Mouse (Mus musculus): ENCODE measurements around the gene Minpp1.
"Not testable (repeated sequence)": the region's sequence is repeated elsewhere in the genome, so short reads cannot be mapped to it uniquely, and the experiment has no call there.

Minpp1 gene

DNA sequence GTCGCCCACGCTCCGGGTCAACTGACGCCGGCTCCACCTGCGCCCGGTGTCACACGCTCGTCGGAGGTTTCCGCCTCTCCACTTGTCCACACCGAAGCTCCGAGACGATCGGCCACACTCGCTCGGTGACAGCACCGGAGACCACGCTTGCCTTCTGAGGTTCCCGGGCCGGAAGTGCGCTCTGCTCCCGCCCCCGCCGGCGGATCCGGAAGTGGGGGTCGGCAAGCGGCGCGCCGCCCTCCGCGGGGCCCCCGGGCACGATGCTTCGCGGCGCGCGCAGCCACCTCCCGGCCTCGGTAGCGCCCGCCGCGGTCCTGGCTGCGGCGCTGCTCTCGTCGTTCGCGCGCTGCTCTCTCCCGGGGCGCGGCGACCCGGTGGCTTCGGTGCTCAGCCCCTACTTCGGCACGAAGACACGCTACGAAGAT, at the start of gene Minpp1:
Gene Minpp1 (plus strand): TSS at position 89 of the 425 bp plus-strand sequence.
- peak; percentile 88 to 94 for DNase-seq (ENCODE audit: inconsistent age in 2 of 2, low spot score in 1 of 2)

DNA sequence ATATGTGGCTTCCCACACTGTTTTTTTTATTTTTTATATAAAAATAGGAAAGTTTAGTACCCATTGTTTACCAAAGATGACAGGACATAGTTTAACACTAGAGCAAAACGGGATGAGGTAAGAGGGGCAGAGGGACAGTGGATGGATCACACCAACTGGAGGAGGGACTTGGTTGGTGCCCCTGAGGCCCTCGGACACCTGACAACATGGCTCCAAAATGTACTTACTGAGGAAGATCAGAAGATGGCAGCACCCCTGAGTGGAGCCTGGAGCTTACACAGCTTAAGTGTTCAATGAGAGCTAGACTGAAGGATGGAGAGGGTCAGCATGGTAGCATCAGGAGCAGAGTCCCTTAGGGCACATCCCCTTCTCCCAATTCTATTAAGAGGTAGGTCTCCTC, 46.2 kb upstream of the Minpp1 start:
- no peak for DNase-seq (ENCODE audit: inconsistent age in 2 of 2, low spot score in 1 of 2)

DNA sequence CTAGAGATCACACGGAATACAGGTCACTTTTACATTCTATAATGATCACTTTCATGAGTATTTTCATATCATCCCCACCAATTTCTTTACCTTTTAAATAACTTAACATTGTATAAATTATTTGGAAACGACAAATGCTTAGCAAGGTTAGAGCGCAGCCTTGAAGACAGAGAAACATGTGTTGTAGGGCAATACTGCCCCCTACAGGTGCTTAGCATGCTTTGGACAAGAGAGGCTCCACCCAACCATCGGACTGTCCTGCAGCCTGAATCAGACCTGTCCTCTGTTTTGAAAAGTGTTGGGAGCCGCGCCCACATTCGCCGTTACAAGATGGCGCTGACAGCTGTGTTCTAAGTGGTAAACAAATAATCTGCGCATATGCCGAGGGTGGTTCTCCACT, 44.0 kb upstream of the Minpp1 start:
- peak; percentile 59 to 85 for DNase-seq (ENCODE audit: inconsistent age in 2 of 2, low spot score in 1 of 2)

DNA sequence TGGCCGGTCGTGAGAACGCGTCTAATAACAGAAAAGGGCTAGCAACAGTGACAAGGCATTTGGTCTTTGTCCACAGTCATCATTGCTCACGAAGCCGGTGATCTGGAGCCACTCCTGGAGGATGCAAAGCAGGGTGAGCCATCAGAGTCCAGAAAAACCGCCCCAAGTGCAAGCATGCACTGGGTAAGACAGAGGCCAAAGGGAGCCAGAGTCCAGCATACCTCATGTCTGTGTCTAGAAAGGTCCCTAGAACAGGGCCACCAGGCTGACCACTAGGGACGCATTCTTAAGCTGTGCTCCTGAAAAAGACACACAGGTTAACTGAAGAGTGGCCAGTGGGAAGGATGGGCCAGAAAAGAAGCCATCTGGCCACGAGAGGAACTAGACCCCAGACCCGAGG, 36.6 kb upstream of the Minpp1 start:
- DNase-seq (ENCODE audit: inconsistent age in 2 of 2, low spot score in 1 of 2): peak in 1 of 2 experiments; percentile 27

DNA sequence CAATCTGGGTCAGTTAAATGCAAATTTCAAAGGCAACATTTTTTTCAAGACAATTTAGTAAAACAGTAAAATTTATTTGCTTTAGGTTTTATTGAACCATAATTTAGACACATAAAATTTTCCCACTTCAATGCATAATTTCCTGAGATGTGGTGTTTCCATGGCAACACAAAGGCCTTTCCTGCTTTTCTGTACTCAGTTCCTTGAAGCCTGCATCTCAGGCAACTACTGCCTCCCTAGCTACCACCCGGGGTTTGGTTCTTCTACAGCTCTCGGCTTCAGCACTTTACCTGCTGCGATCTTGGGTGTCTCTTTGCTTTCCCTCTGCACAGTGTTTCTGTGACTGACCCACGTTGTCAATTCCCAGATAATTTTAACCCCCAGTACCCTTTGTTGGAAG, 33.3 kb upstream of the Minpp1 start:
- DNase-seq (ENCODE audit: inconsistent age in 2 of 2, low spot score in 1 of 2): no peak

DNA sequence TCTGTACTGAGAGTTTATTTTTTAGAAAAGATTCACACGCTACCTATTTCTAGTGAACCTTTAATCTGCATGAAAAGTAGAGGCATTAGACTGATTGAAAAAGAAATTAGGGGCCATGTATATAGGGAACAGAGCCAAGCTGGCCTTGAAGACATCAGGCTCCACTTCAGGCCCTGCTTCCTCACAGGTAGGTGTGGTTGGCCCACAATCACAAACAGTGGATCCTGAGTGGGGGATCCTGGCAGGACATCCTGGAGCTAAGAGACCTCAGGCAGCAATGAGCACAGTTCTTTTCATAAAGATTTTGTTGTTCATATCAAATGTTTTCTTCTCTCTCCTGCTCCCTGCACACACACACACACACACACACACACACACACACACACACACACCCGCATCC, 28.8 kb upstream of the Minpp1 start:
- no peak for DNase-seq (ENCODE audit: inconsistent age in 2 of 2, low spot score in 1 of 2)

DNA sequence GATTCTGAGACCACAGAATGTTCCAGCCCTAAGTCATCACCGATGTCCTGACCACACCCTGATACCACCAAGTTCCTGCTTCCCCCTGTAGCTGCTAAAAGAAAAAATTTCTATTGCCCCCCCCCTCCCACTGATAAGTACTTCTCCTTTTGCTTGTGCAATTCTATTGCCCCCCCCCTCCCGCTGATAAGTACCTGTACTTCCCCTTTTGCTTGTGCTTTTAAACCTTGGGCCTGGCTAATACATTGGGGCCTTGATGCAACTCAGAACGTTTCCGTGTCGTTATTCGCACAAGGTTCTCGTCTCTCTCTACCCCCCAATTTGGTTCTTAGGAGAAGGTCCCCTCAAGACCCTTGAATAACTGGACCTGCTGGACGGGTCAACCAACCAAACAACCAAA, 27.9 kb upstream of the Minpp1 start:
- DNase-seq (ENCODE audit: inconsistent age in 2 of 2, low spot score in 1 of 2): not testable (repeated sequence)

DNA sequence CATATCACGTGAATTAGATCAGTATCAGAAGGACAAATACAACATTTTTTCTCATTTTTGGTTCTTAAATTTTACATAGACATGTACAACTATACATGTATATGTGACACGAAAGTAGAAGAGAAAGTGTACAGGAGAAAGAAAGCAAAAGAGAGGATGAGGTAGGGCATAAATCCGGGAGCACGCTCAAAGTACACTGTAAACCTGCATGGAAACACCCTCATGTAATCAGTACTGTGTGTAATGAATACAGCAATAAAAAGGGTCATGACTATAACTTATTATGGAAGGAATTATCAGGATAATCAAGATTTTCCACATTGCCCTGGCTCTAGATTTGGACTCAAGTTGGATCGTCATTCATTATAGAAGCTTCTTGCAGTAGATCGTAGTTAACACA, 22.5 kb upstream of the Minpp1 start:
- no peak for DNase-seq (ENCODE audit: inconsistent age in 2 of 2, low spot score in 1 of 2)

DNA sequence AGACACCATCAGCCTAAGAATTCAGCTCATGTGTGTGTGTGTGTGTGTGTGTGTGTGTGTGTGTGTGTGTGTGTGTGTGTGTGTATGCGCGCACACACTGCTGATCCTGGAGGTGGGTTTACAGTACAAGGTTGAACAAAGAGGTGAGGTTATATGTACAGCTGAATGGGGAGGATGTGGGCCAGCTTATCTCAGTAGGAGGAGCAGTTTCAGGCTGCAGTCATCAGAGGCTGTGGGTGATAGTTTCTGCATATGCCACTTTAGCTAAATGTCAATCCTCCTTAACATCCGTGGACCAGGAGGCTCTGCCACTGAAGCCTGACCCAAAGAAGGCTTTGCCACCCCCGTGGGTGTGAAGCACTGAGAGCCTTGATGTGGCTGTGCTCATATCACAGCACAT, 20.3 kb upstream of the Minpp1 start:
- DNase-seq (ENCODE audit: inconsistent age in 2 of 2, low spot score in 1 of 2): no peak

DNA sequence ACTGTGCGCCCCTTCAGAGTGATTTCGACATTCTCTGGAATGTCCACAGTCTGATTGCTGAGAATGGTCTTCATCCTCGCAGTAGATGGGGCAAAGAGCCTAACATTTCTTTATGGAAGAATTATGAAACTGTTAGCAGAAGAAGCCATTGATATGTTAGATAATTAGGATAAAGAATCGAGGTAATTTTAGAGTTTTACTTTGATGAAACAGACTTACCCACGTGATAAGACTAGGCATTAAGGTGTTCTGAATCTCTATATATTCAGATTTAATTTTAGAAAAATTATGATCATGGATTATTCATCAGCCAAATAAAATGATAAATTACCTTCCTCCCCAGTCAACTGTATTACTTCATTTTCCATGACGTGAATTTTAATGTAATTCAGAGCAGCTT, 19.1 kb upstream of the Minpp1 start, which contains the start of gene Rpl9-ps6:
Gene Rpl9-ps6 (minus strand): TSS at position 101 of the 400 bp plus-strand sequence.
- no peak for DNase-seq (ENCODE audit: inconsistent age in 2 of 2, low spot score in 1 of 2)

DNA sequence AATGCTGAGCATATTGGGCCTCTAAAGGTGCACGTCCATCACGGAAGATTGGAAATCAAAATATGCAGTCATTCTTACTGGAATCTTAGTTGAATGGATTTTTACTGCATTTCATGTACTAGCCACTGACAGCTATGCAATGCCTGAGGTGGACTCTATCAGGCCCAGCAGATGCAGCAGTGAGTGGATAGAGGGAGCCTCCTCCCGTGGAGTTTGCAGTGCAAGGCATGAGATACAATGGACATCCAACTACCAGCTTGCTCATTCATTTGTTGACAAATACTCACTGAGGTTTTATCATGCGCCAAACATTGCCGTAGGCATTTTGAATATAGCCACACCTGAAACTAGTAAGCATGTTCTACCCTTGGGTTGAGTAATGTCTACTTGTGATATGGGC, 18.2 kb upstream of the Minpp1 start:
- DNase-seq (ENCODE audit: inconsistent age in 2 of 2, low spot score in 1 of 2): no peak

DNA sequence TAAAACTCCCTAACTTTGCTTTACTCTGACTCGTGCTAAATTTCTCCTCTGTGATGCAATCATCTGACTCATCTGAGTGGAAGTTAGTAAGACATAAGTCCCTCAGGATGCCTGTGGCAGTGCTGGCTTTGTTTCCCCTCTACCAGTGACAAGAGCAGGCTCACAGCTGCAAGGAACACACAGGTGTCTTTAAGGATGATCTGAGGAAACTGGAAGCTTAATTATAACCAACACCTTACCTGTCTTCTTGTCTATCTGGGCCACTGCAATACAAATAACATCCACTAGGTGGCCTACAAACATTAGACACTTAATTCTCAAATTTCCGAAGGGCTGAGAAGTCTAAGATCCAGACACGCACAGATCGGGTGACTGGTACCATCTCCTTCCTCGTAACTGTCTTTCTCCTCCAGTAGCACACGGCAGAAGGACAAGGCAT, 15.5 kb upstream of the Minpp1 start:
- peak; percentile 35 to 85 for DNase-seq (ENCODE audit: inconsistent age in 2 of 2, low spot score in 1 of 2)

DNA sequence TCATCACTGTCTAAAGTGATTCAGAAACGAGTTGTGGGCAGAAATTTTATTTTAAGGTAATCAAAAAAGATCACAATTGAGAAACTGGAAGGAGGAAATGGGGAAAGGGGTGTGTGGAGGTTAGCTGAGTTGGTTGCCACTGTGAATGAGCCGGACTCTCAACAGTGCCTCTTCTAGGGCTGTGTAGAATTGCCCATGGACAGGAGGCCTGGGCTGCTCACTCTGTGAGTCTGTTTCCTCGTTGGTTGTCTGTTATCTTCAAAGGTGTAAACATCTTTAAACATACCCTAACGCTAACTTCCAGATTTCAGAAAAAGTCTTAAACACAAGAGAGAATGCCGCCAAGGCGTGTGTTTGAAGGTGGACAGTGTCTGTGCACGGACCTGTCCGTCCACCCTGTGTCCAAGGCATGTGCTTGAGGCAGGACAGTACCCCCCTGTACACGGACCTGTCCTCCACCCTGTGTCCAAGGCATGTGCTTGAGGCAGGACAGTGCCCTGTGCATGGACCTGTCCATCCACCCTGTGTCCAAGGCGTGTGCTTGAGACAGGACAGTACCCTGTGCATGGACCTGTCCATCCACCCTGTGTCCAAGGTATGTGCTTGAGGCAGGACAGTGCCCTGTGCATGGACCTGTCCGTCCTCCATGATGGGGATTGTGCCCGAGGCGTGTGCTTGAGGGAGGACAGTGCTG, 14.9 kb upstream of the Minpp1 start:
- no peak for DNase-seq (ENCODE audit: inconsistent age in 2 of 2, low spot score in 1 of 2)

DNA sequence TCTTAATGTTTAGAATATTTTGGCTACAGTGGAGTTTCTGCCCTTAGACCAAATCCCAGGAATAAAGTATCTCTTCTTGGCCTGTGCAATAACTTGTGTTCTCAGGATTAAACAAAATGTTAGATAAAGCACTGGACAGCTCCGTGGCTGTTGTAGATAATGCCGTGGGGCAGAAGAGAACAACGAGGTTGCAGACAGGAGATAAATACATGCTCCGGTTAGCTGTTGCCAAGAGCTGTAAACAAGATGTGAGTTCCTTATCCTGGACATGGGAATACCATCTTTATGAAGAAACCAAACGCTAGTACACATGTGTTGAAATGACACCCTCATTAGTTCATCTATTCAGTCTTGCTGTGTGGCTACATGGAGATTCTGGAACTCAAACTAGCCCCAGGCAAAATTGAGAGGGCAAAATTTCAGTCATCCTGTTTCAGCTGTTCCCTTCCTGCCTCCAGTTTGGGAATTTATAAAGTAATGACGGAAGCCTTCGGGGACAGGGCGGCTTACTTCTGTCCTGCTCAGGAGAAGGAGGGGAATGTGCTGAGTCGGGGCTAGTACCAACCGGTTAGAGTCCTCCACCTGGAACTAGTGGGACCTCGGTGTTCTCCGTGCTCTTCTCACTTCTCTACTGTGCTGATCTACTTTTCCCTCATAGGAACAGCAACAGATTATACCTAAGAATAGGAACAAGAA, 9.4 kb upstream of the Minpp1 start:
- DNase-seq (ENCODE audit: inconsistent age in 2 of 2, low spot score in 1 of 2): no peak

DNA sequence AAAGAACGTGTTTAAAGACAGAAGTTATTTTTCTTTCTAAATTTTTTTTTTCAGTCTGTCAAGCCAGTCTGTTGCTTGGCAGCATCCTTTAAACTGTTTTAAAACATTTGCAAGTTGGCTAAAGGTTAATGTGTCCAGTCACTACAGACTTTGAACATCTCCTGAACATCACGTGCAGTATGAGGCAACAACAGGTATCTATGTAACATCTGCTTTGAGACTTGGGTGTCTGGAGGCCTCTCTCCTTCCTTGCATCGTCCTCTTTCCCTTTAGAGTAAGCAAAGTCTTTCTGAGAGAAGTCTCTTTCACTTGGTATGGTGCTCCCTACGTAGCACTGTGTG, 8.9 kb upstream of the Minpp1 start:
- no peak for DNase-seq (ENCODE audit: inconsistent age in 2 of 2, low spot score in 1 of 2)

DNA sequence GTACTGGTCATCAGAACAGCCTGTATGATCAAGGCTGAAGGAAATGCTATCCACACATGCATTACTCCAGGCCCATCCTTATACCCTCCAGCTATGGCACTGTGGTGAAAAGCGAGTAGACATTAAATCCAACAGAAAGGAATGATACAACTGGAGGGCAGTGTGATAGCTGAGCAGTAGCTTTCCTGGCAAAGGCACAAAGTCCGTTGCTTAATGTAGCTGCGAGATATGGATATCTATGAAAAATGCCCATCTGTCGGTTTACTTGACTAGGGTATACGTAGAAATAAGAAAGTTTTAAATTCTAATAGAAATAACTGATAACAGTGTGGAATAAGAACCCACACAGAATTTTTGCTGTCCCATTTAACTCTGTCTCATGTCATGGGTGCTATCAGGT, 5.3 kb upstream of the Minpp1 start:
- DNase-seq (ENCODE audit: inconsistent age in 2 of 2, low spot score in 1 of 2): no peak

DNA sequence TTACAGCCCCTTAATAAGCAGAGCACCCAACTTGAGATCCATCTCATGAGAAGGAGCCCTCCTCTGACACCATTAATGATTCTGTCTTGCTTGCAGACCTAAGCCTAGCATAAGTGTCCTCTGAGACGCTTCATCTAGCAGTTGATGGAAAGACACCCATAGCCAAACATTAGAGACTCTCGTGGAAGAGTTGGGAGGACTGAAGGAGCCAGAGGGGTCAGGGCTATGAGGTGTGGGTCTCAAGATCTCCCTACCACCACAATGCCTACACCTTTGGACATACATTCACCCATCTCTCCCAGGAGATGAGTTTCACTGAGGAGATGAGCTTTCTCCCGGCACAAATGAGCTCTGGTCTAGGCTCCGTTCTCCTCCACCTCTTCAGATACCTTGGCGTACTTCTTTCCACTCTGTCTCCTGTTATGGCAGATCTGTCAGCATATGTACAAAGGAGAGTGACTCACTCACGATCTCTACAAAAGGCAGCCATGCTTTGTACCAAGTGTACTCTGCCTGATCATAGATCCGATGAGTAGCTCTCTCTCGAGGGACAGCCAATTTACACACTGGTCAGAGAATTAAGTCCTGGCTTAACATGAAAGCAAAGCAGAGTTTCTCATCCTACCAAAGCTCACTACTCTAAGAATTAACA, 4.7 kb upstream of the Minpp1 start:
- DNase-seq (ENCODE audit: inconsistent age in 2 of 2, low spot score in 1 of 2): no peak

DNA sequence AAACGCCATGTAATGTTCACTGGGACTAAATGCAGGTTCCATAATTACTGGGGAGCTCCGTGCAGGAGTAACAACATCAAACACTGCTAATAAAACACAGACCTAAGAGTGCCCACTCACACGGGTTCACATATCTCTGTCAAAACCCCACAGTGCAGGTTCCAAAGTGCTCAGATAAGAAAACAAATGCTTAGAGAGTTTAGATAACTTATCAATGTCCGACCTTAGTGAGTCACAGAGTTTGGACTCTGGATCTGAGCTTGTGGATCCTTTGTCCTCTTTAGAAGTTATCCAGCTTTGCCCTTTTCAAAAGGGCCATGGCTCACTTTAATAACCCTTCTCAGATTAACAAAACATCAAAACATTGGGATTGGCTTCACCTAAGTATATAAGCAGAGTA, 4.1 kb upstream of the Minpp1 start:
- no peak for DNase-seq (ENCODE audit: inconsistent age in 2 of 2, low spot score in 1 of 2)

DNA sequence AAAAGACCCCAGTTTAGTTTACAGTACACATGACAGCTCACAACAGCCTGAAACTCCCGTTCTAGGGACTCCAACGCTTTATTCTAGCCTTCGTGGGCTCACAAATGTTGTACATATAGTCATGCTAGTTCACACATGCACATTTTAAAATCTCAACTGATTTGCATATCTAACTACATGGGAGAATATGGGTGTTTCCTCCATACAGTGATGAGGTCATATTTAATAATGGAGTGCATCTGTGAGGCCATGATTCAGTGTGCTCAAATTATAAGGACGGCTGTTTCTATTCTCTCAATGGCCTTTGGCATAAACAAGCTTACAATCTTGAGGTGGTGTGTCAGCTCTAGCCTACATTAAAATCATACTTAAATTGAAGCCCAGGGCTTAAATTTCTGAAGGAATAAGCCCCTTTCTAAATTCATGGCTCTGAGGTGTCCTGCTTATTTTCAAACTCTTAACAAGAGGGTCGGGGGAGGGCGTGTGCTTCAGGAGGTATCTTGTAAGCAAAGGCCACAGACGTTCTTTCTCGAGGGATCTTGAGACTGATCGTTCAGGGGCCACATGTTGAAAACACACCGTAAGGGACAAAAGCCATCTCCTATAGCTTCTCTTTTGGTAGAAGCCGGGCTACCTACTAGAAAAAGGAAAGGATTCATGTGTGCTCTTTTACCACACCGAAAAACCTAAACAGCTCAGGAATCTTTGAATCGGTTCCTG, 468 bp upstream of the Minpp1 start:
- no peak for DNase-seq (ENCODE audit: inconsistent age in 2 of 2, low spot score in 1 of 2)

DNA sequence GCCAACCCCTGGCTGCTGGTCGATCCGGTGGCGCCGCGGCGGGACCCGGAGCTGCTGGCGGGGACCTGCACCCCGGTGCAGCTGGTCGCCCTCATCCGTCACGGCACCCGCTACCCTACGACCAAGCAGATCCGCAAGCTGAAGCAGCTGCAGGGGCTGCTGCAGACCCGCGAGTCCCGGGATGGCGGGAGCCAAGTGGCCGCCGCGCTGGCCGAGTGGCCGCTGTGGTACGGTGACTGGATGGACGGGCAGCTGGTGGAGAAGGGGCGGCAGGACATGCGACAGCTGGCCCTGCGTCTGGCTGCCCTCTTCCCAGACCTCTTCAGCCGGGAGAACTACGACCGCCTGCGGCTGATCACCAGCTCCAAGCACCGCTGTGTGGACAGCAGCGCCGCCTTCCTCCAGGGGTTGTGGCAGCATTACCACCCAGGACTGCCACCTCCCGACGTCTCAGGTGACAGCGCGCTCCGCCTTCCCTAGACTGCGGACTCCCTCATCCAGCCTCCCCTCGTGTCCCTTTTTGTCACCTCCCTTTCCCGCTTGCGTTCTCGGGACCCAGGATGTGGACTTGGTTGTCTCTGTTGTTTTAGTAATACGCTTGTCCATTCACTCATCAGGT, 646 bp downstream of the Minpp1 start:
- peak; percentile 72 to 88 for DNase-seq (ENCODE audit: inconsistent age in 2 of 2, low spot score in 1 of 2)

DNA sequence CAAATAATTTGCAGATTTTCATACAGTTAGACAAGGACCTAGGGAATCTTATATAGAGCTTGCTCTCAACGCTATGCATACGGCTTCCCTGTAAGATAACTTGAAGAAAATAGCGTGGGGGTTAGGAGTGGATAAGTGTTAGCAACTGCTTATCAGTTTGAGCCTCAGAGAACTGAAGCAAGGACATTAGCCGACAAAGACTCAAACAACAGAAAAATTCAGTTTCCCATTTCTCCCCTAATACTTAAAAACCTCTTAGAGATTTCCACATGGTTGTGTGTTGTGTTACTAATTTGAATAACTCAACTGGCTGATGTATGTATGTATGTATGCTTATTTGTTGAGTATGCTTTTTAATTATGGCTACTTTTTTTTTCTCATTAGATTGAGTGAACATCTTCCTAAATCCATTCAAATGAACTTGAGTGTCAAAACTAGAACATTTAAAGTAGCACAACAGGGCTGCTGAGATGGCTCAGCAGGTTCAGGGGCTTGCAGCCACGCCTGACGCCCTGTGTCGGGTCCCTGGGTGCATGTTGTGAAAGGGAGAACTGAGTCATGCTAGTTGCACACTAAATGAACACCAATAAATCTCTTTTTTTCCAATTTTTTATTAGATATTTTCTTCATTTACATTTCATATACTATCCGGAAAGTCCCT, 2.2 kb downstream of the Minpp1 start:
- DNase-seq (ENCODE audit: inconsistent age in 2 of 2, low spot score in 1 of 2): no peak
